Mouse (Mus musculus) megakaryocyte, embryonic 14.5 days (primary cell): ENCODE measurements around the gene Glb1.

Source experiments
- FLI1 ChIP-seq: IDR thresholded peaks from 2 replicates; pipeline ENCODE4 v1.6.1; 2012; ENCODE audit warnings: low read length, inconsistent platforms, mixed read lengths
- GATA1 ChIP-seq: IDR thresholded peaks from 3 replicates; pipeline ENCODE4 v1.6.1; 2012; ENCODE audit warnings: mixed read lengths, low read length, inconsistent platforms, borderline replicate concordance

GRCm38 (mm10) chr9:114471892-114472291 is 71.0 kb downstream of the Glb1 start:
- TF ChIP-seq FLI1 (no peak), GATA1 (no peak)
